Mouse (Mus musculus): ENCODE results near the gene Ndufaf2. TPM values are rescaled to one million over a fixed set of nuclear protein-coding genes. Genes with fewer than 3 reads are reported as not detected.

Gene Ndufaf2
- polyA plus RNA-seq, 1 experiment = 49.3 TPM

DNA sequence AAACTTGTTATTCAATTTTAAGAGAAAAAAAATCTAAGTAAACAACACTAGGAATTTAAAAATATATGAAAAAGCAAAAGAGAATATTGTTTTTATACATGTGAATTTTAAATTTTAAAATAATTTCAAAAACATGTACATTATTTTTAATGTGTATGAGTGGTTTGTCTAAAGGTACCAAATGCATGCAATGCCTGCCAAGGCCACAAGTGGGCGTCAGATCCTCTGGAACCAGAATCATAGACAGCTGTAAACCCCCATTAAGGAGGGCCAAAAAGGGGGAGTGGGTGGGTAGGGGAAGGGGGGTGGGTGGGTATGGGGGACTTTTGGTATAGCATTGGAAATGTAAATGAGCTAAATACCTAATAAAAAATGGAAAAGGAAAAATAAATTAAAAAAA is 31.3 kb downstream of the Ndufaf2 start:
- Histone ChIP-seq H3K4me1 (ENCODE audit: control insufficient read depth, insufficient read depth, low read length) (no peaks in the 10 kb centered on the region), H3K36me3 (ENCODE audit: control insufficient read depth, insufficient read depth, low read length) (no peaks in the 10 kb centered on the region), H3K4me3 (ENCODE audit: control insufficient read depth, low read depth, low read length) (no peak overlapping the region), H3K27me3 (ENCODE audit: control insufficient read depth, insufficient read depth, low read length) (no peaks in the 10 kb centered on the region), H3K27ac (ENCODE audit: control insufficient read depth, insufficient read depth, low read depth, low read length) (no peak overlapping the region)
- TF ChIP-seq CTCF (IDR thresholded peaks at IDR 0.05; ENCODE audit: control insufficient read depth, insufficient read depth, insufficient replicate concordance, low read depth, low read length) = no peak
- TF ChIP-seq POLR2A (IDR thresholded peaks at IDR 0.05; ENCODE audit: control insufficient read depth, low read depth, low read length) = no peak

DNA sequence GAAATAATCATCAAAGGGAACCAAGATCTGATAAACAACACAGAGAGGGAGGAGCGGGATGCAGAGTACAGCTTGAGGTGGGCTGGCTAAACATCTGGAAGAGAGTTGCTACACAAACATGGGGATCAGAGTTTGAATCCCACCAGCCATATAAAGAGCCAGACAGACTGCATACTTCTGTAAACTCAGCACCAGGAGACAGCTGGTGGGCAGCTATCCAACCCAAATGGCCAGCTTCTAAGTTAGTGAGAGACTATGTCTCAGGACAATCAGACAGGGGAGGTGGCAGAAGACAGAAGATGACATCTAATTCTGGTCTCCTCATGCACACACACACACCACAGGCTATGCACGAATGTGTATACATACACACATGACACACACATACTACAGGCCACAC is 32.2 kb downstream of the Ndufaf2 start:
- Histone ChIP-seq H3K4me1 (ENCODE audit: control insufficient read depth, insufficient read depth, low read length) (no peaks in the 10 kb centered on the region), H3K4me3 (ENCODE audit: control insufficient read depth, low read depth, low read length) (no peak overlapping the region), H3K27ac (ENCODE audit: control insufficient read depth, insufficient read depth, low read depth, low read length) (no peak overlapping the region), H3K36me3 (ENCODE audit: control insufficient read depth, insufficient read depth, low read length) (no peaks in the 10 kb centered on the region), H3K27me3 (ENCODE audit: control insufficient read depth, insufficient read depth, low read length) (no peaks in the 10 kb centered on the region)
- TF ChIP-seq CTCF (IDR thresholded peaks at IDR 0.05; ENCODE audit: control insufficient read depth, insufficient read depth, insufficient replicate concordance, low read depth, low read length) = no peak
- no peak for TF ChIP-seq POLR2A (IDR thresholded peaks at IDR 0.05; ENCODE audit: control insufficient read depth, low read depth, low read length)

DNA sequence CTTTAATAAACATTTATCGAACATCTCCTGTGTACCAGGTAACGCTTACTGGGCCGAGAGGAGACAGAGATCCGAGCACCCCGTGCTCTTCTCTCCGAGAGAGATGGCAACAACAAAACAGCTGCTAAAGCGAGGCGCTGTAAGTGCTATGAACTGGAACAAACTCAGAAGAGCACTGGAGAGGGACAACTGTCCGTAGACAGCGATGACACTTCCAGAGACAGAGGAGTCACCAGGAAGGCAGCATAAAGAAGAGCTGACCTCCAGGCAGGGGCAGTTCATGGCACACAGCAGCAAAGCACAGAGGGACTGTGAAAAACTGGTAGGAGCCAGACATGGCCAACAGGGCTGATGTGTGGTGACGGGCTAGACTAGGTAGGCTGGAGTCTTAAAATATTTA is 34.3 kb downstream of the Ndufaf2 start:
- no peak overlapping the region for H3K27ac ChIP-seq (ENCODE audit: control insufficient read depth, insufficient read depth, low read depth, low read length)
- no peak overlapping the region for H3K4me3 ChIP-seq (ENCODE audit: control insufficient read depth, low read depth, low read length)
- no peaks in the 10 kb centered on the region for H3K27me3 ChIP-seq (ENCODE audit: control insufficient read depth, insufficient read depth, low read length)
- H3K36me3 ChIP-seq (ENCODE audit: control insufficient read depth, insufficient read depth, low read length) = no peaks in the 10 kb centered on the region
- TF ChIP-seq POLR2A (IDR thresholded peaks at IDR 0.05; ENCODE audit: control insufficient read depth, low read depth, low read length) = no peak
- H3K4me1 ChIP-seq (ENCODE audit: control insufficient read depth, insufficient read depth, low read length) = no peaks in the 10 kb centered on the region

DNA sequence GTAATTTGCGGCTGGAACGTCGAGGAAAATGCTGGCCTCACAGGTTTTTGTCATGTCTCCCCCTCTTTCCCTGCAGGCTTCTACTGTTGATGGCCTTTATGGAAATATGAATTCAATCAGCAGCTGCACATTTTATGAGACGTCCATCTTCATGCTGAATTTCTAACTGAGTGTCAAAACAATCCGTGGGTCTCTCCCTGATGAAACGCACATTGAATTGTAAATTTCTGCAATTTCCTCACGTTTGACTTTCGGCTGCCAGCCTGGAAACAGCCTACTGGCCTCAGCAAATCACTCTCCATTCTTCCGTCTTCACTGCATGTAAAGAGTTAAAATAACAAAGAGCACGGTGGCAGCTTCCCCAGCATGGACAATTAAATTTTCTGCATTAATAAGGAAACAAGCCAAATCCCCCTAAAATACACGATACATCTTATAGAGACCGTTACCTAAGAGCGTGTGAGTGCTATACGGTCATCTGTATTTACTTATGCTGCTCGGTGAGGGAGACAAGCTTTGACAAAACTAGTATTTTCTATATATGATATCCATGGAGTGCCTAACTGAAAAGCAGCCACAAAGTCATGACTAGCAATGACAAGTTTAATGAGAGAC is 35.2 kb downstream of the Ndufaf2 start:
- TF ChIP-seq CTCF (IDR thresholded peaks at IDR 0.05; ENCODE audit: control insufficient read depth, insufficient read depth, insufficient replicate concordance, low read depth, low read length) (no peak), POLR2A (IDR thresholded peaks at IDR 0.05; ENCODE audit: control insufficient read depth, low read depth, low read length) (no peak)
- no peaks in the 10 kb centered on the region for H3K27me3 ChIP-seq (ENCODE audit: control insufficient read depth, insufficient read depth, low read length)
- no peak overlapping the region for H3K4me3 ChIP-seq (ENCODE audit: control insufficient read depth, low read depth, low read length)
- H3K27ac ChIP-seq (ENCODE audit: control insufficient read depth, insufficient read depth, low read depth, low read length) = no peak overlapping the region
- H3K4me1 ChIP-seq (ENCODE audit: control insufficient read depth, insufficient read depth, low read length) = no peaks in the 10 kb centered on the region
- H3K36me3 ChIP-seq (ENCODE audit: control insufficient read depth, insufficient read depth, low read length) = no peaks in the 10 kb centered on the region

DNA sequence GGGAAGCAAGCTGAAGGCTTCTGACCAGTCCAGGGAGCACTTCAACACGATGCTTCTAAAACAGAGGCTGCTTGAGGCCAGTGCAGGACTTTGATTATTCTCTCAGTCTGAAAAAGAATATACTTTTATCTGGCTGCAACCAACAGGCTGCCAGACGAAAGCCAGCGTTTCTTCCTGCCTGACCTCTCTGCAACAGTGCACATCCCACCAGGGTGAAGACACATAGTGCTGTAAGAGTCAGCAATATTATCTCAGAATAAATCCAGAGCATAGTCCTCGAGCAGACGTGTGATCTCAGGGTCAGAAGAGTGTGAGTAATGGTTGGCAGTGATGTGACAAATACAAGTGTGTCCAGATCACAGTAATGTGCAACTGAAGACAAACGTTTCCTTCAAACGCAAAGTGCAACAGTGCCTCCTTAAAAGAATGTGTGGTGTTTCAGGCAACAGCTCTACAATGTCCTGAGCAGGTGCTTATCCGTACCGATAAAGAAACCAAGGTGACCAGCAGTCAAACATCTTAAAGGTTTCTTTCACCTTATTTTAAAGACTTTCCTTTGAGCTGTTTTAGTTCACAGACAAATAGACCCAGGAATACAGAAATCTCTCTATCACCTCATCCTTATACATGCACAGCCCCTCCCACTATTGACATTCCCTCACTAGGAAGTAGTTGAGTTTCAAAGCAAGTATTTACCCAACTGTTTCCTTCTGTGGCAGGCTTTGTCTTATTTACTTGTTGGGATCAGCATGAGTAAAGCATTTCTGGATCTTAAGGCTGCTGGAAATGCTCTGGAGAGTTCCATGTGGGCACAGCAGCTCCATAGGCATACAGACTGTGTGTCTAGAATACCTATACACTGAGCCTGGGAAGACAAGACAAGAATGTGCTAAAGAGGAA is 38.8 kb downstream of the Ndufaf2 start:
- H3K36me3 ChIP-seq (ENCODE audit: control insufficient read depth, insufficient read depth, low read length) = no peaks in the 10 kb centered on the region
- no peaks in the 10 kb centered on the region for H3K4me1 ChIP-seq (ENCODE audit: control insufficient read depth, insufficient read depth, low read length)
- H3K4me3 ChIP-seq (ENCODE audit: control insufficient read depth, low read depth, low read length) = no peak overlapping the region
- H3K27ac ChIP-seq (ENCODE audit: control insufficient read depth, insufficient read depth, low read depth, low read length) = no peak overlapping the region
- no peaks in the 10 kb centered on the region for H3K27me3 ChIP-seq (ENCODE audit: control insufficient read depth, insufficient read depth, low read length)
- TF ChIP-seq CTCF (IDR thresholded peaks at IDR 0.05; ENCODE audit: control insufficient read depth, insufficient read depth, insufficient replicate concordance, low read depth, low read length) = no peak
- TF ChIP-seq POLR2A (IDR thresholded peaks at IDR 0.05; ENCODE audit: control insufficient read depth, low read depth, low read length) = no peak

DNA sequence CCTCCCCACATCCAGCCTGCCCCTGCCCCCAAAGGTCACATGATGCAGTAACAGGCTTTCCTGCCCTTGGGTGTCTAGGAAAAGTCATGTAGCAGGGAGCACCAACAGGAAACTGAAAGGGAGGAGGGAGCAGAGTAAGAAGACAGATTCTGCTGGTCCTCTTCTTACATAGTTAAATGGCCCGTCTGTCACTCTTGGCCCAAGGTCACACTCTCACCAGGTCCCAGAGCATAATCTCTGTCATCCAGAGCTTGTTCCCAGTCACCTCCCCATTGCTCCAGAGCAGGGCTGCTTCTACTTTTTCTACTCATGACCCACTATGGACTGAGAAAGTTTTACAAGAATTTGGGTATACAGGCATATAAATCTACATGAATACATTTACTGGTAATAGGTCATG is 40.2 kb downstream of the Ndufaf2 start:
- TF ChIP-seq CTCF (IDR thresholded peaks at IDR 0.05; ENCODE audit: control insufficient read depth, insufficient read depth, insufficient replicate concordance, low read depth, low read length) (no peak), POLR2A (IDR thresholded peaks at IDR 0.05; ENCODE audit: control insufficient read depth, low read depth, low read length) (no peak)

DNA sequence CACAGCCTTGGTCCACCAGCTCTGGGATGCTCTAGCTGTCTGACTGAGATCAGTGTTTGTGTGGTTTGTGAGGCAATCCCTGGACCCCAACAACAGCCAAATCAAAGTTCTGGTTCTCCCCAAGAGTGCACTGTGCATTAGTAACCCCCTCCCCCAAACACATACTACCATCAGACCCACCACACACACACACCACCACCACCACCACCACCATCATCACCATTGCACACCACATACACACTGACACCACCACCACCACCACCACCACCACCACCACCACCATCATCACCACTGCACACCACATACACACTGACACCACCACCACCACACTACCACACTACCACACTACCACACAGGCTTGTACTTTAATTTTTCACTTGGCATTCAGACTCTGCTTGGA is 40.8 kb downstream of the Ndufaf2 start:
- TF ChIP-seq POLR2A (IDR thresholded peaks at IDR 0.05; ENCODE audit: control insufficient read depth, low read depth, low read length) = no peak
- TF ChIP-seq CTCF (IDR thresholded peaks at IDR 0.05; ENCODE audit: control insufficient read depth, insufficient read depth, insufficient replicate concordance, low read depth, low read length) = no peak
- Histone ChIP-seq H3K27me3 (ENCODE audit: control insufficient read depth, insufficient read depth, low read length) (no peaks in the 10 kb centered on the region), H3K27ac (ENCODE audit: control insufficient read depth, insufficient read depth, low read depth, low read length) (no peak overlapping the region), H3K4me1 (ENCODE audit: control insufficient read depth, insufficient read depth, low read length) (no peaks in the 10 kb centered on the region), H3K4me3 (ENCODE audit: control insufficient read depth, low read depth, low read length) (no peak overlapping the region), H3K36me3 (ENCODE audit: control insufficient read depth, insufficient read depth, low read length) (no peaks in the 10 kb centered on the region)

More for the DNA sequence above, 40.2 kb downstream of the Ndufaf2 start:
- Histone ChIP-seq H3K36me3 (ENCODE audit: control insufficient read depth, insufficient read depth, low read length) (no peaks in the 10 kb centered on the region), H3K27me3 (ENCODE audit: control insufficient read depth, insufficient read depth, low read length) (no peaks in the 10 kb centered on the region), H3K4me1 (ENCODE audit: control insufficient read depth, insufficient read depth, low read length) (no peaks in the 10 kb centered on the region), H3K4me3 (ENCODE audit: control insufficient read depth, low read depth, low read length) (no peak overlapping the region), H3K27ac (ENCODE audit: control insufficient read depth, insufficient read depth, low read depth, low read length) (no peak overlapping the region)

All from testis, adult 2 months (tissue).